Mouse (Mus musculus) CD4-positive, CD25-positive, alpha-beta regulatory T cell, adult 4 months (primary cell): ENCODE results near the gene Ubqln1. TPM values are rescaled to one million over a fixed set of nuclear protein-coding genes. Genes with fewer than 3 reads are reported as not detected.
"Not testable (repeated sequence)": the region's sequence is repeated elsewhere in the genome, so short reads cannot be mapped to it uniquely, and the experiment has no call there.

Source experiments
- ATAC-seq: one replicate; pipeline ENCODE4 v1.8.0; 2017
- polyA plus RNA-seq, 2 experiments: library from polyadenylated mRNA; unstranded; fragments of 100-300 nt; shearing (Covaris generic); gene quantifications; one replicate each; pipeline ENCODE4 v1.2.1; 2017

The Ubqln1 gene
- polyA plus RNA-seq, 2 experiments from 2014 or later, result 14.2 to 21.1 TPM

DNA sequence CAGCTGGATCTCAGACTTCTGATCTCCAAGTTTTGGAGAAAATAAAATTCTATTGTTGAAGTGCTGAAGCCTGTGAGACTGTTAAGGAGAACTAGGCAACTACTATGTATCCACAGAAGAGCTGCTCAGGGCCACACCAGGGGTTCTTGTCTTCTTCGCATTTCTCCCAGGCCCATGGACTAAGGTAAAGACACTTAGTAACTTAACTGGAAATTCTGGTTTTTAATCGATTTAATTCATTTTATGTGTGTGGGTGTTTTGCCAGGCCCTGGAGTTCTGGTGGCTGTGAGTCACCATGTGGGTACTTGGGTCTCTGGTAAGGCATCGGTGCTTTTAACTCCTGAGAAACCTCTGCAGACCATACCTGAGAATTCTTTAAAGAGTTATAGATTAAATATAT is 65.8 kb downstream of the Ubqln1 start:
- ATAC-seq, result no peak

DNA sequence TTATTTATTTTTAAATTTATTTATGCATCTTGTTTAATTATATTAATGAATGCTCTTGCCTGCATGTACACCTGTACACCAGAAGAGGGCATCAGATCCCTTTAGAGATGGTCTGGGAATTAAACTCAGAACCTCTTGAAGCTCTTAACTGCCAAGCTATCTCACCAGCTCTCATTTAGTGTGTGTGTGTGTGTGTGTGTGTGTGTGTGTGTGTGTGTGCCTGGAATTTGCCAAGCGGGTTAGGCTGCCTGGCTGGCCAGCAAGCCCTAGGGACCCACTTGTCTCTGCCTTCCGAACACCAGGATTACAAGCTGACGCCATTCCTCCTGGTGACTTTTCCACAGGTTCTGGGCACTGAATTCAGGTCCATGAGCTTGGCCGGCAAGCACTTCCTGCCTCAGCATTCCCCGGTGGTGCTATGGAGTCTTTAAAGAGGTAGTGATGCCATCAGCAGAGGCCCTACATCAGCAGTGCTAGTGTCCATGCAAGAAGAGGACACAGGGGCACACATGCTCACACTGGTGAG is 66.4 kb downstream of the Ubqln1 start:
- peak; percentile 79 for ATAC-seq

DNA sequence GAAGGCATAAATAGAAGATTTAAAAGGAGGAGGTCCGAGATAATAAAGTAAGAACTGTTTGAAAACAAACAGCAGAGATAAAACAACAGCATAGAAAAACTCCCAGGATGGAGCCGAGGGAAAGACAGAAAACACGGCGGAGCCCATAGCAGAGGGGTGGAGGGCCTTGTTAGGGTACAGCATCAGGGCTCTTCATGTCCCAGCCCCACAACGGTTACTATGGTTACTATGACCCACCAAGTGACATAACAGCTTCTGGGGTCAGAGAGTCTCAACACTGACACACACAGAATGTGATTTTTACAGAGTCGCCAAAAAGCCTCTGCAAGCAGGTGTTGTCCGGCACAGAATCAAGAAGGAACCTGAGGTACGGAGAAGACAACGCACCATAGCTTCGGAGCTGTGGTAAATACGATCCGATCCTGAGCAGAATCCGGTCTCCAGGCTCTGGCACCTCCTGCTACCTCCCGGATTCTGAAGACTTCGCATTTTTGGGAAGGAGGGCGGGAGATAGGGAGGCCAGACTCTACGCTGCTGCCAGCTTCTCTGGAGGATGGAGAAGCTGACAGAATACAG is 67.1 kb downstream of the Ubqln1 start:
- ATAC-seq, result peak; percentile 71

DNA sequence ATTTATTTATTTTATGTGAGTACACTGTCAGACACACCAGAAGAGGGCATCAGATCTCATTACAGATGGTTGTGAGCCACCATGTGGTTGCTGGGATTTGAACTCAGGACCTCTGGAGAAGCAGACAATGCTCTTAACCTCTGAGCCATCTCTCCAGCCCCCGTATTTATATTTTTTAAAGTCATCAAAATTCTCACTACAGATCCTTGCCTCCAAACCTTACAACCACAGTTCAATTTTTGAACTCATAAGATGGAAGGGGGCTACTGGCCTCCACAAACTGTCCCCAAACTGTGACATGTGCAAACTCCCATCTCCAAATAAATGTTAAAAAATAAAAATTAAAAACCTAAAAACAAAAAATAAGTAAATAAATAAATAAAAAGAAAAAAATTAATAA is 67.7 kb downstream of the Ubqln1 start:
- no peak for ATAC-seq

DNA sequence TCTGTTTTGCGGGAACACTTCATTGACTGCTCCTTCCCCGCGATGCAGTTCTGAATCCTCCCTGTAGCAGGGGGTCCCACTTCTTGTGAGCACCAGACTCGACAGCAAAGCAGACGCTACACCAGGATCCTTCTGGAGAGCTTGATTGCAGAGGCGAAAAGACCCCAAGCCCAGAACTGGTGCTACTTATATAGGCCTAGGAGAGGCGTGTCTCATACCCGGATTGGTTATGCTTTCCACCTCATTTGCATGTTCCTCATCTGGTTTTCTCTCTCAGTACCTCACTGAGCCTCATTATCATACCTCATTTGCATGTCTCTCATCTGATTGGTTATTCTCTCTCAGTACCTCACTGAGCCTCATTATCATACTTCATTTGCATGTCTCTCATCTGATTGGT is 68.8 kb downstream of the Ubqln1 start:
- ATAC-seq, result not testable (repeated sequence)

DNA sequence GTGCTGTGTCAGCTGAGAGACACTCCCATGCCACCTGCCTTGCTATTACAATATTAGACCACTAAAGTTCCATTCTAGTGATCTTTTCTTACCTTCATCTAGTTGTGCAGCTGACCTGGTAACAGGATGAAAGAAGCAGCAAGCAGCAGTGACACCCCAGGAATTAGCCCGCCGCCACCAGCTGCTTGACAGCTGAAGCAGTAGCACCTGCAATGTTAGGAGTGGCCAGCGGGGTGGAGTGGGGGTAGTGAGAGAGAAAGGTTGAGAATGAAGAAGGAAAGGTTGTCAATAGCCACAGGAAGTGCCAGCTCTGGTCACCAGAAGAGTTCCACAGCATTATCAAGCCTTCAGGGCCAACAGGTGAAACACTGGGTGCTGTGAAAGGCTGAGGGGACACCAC is 83.8 kb downstream of the Ubqln1 start:
- ATAC-seq, result no peak

DNA sequence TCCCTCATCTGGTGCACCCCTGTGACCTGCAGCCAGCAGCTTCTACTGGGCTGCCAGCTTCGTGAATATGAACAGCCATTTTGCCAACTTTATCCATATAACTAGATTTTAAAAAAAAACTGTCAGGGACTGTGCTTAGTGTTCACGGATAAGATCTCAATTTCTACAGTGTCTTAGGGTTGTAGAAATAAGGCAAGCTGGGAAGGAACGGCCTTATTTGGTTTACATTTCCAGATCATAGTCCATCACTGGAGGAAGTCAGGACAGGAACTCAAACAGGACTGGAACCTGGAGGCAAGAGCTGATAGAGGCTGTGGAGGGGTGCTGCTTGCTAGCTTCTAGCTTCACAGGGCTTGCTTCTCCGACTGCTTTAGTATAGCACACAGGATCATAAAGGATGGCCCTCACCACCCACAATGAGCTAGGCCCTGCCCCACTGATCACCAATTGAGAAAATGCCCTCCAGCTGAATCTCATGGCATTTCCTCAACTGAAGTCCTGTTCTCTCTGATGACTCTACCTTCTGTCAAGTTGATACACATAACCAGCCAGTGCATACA is 85.7 kb downstream of the Ubqln1 start:
- no peak for ATAC-seq

DNA sequence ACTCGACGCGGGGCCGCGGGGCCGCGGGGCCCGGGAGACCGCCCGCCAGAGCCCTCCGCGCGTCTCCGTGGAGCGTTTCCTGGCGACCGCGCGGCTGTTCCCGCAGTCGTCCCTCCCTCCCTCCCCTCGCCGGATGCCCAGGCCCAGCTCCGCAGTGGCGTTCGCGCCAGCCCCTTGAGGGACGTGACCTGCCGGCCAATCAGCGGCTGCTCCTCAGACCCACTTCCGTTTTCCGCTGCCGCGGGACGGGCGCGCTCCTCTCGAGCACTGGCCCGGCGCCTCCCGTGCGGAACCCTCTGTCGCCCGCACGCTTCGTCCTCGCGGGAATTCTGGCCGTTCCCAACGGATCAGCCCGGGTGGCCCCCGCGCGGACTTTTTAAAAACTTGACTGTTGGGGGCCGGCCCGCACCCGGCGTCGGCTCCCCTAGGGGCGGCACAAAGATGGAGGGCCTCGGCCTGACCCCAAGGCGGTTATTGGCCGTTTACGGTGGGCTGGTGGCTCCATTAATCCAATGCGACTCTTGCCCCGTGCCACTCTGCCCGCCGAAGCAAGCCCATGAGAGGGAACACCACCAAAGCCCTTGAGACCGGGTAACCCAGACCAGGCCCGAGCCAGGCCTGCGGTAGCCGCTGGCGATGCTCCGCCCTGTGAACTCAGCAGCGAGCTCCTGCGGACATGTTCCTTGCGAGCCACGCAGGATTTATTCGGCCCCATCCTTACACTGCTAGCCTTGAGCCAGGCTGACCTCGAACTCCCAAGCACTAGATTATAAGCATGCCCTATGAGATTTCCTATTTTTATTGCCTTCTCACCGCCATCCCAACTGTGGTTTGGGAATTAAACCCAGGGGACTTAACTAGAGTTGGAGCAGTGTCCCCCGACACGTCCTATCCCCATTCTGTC is 86.4 kb downstream of the Ubqln1 start:
- peak; percentile 78 for ATAC-seq

DNA sequence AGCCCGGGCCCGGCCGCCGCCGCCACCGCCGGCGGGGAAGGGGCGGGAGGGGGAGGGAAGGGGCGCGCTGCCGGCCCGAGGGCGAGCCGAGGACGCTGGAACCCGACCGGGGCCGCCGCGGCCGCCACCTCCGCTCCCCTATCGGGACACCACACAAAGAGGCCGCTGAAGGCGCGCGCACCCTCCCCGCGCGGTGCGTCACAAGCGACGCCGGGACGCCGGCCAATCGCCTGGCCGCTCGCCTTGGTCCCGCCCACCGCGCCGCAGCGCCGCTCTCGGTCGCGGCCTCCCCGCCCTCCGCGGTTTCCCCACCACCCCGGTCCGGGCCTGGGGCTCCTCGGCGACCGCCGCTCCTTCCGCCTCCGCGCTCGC is 87.1 kb downstream of the Ubqln1 start, which contains the start of gene Hnrnpa0:
Gene Hnrnpa0, minus strand, starts transcription at position 161 of the 372 bp plus-strand sequence.
- peak; percentile 74 for ATAC-seq

DNA sequence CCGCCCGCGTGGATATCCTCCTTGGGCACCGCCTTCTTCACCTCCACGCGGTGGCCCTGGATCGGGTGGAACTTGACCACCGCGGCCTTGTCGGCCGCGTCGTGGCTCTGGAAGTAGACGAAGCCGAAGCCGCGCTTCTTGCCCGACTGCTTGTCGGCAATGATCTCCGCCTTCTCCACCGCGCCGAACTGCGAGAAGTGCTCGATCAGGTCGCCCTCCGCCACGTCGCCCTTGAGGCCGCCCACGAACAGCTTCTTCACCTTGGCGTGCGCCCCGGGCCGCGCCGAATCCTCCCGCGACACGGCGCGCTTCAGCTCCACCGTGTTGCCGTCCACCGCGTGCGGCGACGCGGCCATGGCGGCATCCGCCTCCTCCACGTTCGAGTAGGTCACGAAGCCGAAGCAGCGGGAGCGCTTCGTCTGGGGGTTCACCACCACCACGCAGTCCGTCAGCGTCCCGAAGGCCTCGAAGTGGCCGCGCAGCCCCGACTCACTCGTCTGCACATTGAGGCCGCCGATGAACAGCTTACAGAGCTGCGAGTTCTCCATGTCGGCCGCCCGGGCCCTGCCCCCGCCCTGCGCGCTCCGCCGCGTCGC is 87.6 kb downstream of the Ubqln1 start:
- peak; percentile 9 for ATAC-seq

DNA sequence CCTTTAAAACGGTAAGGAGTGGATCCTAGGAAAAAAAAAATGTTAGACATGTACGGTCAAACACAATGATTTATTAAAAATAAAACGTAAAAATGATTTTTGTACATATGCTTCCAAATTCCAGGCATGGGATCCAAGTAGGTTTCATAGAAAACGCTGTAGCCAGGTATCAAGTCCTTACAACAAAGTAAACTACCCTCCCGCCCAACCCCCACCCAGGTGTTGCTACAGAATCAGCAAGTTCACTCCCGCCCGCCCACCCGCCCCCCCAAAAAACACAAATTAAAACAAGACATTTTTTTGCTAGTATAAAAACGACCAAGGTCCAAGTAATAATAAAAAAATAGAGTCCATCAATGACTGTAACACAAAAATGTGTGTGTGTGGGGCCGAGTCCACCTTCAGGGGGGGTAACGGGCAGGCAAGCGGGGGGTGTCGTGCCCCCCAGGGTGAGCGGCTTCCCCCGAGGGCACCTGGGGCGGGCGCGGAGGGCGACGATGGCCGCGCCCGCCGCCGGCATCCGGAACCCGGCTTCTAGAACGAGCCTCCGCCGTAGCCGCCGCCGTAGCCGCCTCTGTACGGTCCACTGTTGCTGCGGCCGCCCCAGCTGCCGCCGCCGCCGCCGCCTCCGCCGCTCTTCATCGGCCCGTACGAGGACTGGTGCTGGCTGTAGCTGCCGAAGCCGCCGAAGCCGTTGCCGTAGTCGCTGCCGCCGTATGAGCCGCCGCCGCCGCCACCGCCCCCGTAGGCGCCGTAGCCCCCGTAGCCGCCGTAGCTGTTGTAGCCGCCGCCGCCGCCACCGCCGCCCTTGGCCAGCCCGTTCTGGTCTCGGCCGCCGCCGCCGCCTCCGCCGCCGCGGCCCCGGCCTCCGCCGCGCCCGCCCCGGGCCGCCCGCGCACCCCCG is 88.3 kb downstream of the Ubqln1 start:
- ATAC-seq, result no peak

Other genes with a start within 250 kb of the Ubqln1 start
- 10 to 100 TPM; 14.8 to 18.4 TPM for gene Klhl3, start 102.1 kb downstream of the Ubqln1 start, polyA plus RNA-seq
- 10 to 100 TPM; 17.1 to 27.4 TPM for gene Hnrnpa0, start 87.1 kb downstream of the Ubqln1 start, polyA plus RNA-seq
- 100 to 1,000 TPM; 260 to 314 TPM for gene Idnk, start 58.0 kb downstream of the Ubqln1 start, polyA plus RNA-seq
- under 1 TPM; 0.52 to 0.86 TPM for gene Gkap1, start 60.0 kb upstream of the Ubqln1 start, polyA plus RNA-seq
- gene Kif27, start 143.5 kb upstream of the Ubqln1 start, polyA plus RNA-seq, result not detected
- 10 to 100 TPM; 11.7 to 15.1 TPM for gene 2210016F16Rik, start 169.6 kb upstream of the Ubqln1 start, polyA plus RNA-seq
- 10 to 100 TPM; 21.0 to 23.5 TPM for gene Rmi1, start 186.6 kb upstream of the Ubqln1 start, polyA plus RNA-seq
- gene Hnrnpk, start 187.7 kb upstream of the Ubqln1 start, polyA plus RNA-seq, result 1,000 to 10,000 TPM; 2,078 to 2,363 TPM